Mouse (Mus musculus) c-Kit-positive CD71-negative TER-119-negative erythroid progenitor cells, embryonic 14.5 days (primary cell): Measurements from ENCODE around the gene P2rx1.

Source experiments
- DNase-seq: peaks from one replicate; pipeline ENCODE4 v3.0.0-alpha.2; 2013; ENCODE audit warnings: low read depth

The P2rx1 gene

GRCm38 (mm10) chr11:72998771-72999170 lies at the start of gene P2rx1:
TSS of gene P2rx1 (plus strand) at chr11:72999103.
- DNase-seq = peak; percentile 54

DNA sequence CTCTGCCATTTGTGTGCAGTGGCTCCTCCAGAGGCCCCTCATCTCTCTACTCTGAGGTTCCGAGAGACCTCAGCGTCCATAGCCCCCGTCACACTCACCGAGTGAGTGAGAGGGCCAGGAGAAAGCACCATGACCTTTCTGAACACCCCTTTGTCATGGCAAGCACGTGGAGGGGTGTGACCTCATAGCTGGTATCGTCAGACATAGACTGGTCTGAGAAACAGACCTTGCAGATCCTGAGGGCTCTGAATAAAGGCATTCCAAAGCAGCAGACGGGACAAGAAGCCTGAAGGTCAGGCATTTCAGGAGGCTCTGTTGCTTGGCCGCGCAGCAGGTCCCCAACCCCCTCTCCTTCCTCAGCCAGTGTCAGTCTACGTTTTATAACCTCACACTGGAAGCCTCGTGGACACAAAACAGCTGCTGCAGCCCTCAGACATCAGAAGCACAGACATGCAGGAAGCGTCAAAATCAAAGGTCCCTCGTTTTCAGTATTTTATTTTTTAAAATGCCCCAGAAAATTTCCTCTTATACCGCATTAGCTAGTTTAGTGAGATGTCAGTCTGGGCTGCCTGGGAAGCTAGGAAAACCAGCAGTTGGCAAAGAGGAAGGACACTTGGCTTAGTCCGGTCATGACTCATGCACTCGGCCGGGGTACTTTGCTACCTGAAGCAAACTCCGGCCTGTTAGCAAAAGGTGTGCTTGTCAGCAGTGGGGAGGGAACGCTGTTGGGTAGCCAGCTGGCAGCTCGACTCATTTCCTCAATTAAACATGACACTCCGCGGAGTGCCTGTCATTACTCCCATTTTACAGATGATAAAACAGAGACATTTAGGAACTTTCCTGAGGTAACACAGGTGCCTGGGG lies 47.5 kb upstream of the P2rx1 start:
- no peak for DNase-seq

DNA sequence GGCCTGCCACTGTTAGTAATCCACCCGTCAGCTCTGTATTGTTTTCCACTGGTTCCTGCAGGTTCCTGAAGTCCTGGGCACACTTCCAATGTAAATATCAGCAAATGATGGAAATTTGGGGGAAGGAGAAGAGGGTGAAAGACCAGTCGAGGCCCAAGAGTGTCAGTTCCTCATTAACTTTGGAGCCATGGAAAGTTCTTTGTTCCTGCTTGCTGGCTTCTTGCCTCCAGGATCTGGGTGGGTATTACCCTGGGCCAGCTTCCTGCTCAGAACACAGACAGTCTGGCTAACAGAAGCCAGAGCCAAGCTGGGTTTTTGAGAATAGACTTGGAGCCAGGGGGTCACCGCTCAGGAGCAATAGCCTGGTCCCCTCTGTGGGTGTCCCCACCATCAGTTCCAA lies 46.7 kb upstream of the P2rx1 start:
- DNase-seq = no peak

DNA sequence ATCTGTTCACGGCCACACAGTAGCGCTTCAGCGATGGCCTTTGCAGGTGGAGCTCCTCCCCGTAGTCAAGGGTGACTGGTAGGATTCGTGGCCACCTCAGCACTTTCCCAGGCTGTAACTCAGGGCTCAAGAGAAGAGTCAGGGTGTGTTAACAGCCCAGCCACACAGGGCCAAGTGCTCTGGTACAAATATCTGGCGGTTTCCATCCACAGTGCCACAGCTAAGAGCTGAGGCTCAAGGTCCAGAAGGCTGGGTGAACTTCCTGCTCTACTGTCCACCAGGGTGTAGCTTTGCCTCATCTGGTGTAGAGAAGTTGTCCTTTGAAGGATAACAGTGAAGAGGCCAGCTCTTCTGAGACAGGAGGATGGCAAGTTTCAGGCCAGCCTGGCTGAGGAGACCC lies 46.2 kb upstream of the P2rx1 start:
- no peak for DNase-seq

DNA sequence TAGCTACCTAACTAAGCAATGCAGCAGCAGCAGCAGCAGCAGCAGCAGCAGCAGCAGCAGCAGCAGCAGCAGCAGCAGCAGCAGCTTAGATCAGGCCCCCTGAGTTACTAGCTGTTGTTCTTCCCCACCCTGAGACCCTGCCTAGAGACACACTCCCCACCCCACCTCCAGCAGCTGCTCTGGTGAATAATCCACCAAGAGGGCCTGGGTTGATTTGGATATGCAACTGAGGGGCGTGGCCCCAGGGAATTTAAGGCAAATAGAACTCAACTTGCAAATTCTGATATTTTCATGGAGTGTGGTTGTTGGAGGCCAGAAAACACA lies 45.8 kb upstream of the P2rx1 start:
- DNase-seq = no peak

DNA sequence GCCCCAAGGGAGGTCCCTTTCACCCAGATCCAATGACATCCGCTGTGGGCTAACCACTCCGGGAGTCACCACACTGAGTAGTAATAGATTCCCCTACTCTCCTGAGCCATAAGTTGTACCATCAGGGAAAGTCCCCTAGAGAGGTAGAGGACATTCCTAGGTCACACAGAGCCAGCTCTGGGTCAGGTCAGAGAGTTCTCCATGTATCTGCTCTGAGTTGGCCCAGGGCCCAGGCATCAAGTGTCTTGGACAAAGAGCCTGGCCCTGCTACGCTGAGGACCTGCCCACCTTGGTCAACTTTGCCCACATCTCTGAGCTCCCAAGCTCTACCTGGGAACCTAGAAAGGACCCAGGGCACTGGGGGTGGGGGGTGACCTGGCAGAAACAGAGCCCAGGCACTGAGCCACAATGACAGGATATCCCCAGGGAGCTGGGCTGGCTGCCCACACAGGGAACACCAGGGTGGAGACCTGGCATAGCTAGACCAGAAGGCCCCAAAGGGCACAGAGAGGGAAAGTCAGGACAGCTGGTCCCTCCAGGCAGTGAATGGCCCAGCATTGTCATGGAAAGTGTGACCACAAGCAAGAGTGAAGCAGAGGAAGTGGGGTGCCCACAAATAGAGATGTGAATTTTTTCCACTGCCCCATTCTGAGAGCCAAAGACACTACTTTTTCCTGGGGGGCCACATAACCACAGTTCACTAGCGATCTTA lies 45.3 kb upstream of the P2rx1 start:
- no peak for DNase-seq

- no peak for DNase-seq
Observed at GRCm38 (mm10) chr11:72954216-72954615, 44.7 kb upstream of the P2rx1 start.

GRCm38 (mm10) chr11:72955339-72955974 lies 43.4 kb upstream of the P2rx1 start:
- no peak for DNase-seq

DNA sequence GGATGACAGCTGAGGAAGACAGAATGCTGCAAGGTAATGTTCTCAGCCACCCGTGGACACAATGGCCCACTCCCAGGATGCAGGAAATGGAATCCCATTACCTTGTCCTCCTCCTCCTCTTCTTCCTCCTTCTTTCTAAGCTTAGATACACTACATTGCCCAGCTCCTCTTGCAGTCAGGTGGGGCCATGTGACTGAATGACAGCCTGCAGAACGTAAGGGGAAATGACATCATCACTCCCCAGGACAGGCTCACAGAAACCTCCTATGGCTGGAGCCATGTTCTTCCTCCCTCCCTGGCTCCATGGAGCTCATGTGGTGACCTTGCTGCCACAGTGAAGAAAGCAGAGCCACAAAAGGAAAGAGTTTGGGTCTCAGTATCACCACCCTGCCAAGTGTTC lies 41.6 kb upstream of the P2rx1 start:
- no peak for DNase-seq

- no peak for DNase-seq
Observed at GRCm38 (mm10) chr11:72959924-72960679, 38.8 kb upstream of the P2rx1 start.

GRCm38 (mm10) chr11:72960723-72961071 lies 38.2 kb upstream of the P2rx1 start:
- DNase-seq = no peak

DNA sequence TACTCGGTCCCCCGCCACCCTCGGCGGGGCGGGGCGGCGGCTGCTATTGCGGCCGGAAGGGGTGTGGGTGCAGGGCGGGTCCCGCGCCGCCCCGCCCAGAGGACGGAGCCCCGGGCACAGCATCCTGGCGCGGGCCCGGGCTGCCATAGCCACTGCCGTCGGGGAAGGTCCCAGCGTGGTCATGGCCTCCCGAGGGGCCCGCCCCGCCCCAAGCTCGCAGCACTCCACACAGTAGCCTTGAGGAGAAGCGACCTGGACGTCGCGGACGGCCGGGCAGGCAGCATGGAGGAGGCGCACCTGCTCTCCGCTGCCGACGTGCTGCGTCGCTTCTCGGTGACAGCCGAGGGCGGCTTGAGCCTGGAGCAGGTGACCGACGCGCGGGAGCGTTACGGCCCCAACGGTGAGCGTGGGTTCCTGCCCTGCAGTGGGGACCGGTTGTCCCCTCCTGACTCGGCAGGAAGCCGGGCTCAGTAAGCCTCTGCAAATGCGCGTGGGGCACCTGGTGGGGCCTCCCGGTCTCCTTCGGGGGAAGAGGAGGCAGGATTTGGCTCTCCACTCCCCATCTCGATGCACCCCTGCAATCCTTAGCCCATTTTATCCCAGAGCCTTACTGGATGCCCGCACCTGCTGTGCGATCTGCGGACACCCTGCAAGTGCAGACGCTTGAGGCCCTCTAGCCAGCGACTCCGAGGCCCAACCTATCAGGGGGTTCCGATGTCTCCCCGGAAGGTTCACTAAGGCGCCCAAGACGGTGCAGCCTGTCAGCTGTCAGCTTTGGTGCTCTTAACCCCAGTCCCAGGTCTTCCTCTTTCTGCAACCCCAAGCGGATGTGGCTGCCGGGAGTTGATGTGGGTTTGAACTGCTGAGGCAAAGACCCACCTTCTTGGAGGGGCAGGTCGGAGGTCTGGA lies 37.6 kb upstream of the P2rx1 start, which contains the start of gene Atp2a3:
TSS of gene Atp2a3 (plus strand) at position 98 of the 909 bp plus-strand sequence.
- peak; percentile 71 for DNase-seq

GRCm38 (mm10) chr11:72962378-72962777 lies 36.5 kb upstream of the P2rx1 start:
- no peak for DNase-seq

- no peak for DNase-seq
Observed at GRCm38 (mm10) chr11:72963058-72963788, 35.7 kb upstream of the P2rx1 start.

- no peak for DNase-seq
Observed at GRCm38 (mm10) chr11:72963789-72964294, 35.1 kb upstream of the P2rx1 start.

GRCm38 (mm10) chr11:72974995-72975503 lies 23.9 kb upstream of the P2rx1 start:
- DNase-seq = no peak

GRCm38 (mm10) chr11:72982516-72982915 lies 16.4 kb upstream of the P2rx1 start:
- DNase-seq = no peak

DNA sequence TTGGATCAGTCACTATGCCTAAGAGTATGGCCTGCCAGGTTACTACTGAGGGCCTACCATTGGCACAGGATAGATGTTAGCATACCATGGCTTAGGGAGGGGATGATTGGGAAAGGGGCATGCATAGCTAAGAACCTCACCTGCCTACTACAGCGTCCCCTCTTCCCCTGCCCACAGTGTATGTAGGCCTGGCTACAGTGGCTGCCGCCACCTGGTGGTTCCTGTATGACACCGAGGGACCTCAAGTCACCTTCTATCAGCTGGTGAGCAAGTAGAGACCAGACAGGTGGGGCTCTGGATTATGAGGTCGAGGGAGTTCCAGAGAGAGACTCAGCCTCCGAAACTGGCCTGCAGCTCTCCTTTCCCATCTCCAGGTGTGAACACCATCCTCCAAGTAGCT lies 15.6 kb upstream of the P2rx1 start:
- DNase-seq = no peak

GRCm38 (mm10) chr11:72986745-72987144 lies 12.2 kb upstream of the P2rx1 start:
- no peak for DNase-seq

GRCm38 (mm10) chr11:72987234-72987633 lies 11.7 kb upstream of the P2rx1 start:
- no peak for DNase-seq
